Mouse (Mus musculus): ENCODE data around the gene 5730596B20Rik. TPM values are rescaled to one million over a fixed set of nuclear protein-coding genes. Genes with fewer than 3 reads are reported as not detected.

The 5730596B20Rik gene
- polyA plus RNA-seq, 1 experiment = not detected

GRCm38 (mm10) chr6:52177806-52178205, 508 bp downstream of the 5730596B20Rik start:
- Histone ChIP-seq H3K9me3 (replicated peaks; ENCODE audit: control insufficient read depth, insufficient read depth, low read length, poor library complexity, severe bottlenecking) (no peaks in the 10 kb centered on the region), H3K9ac (ENCODE audit: low read depth, poor library complexity, severe bottlenecking) (no peak overlapping the region), H3K4me1 (ENCODE audit: control insufficient read depth, insufficient read depth, low read length) (no peaks in the 10 kb centered on the region), H3K27ac (ENCODE audit: insufficient read depth, low read length) (no peak overlapping the region), H3K36me3 (ENCODE audit: control insufficient read depth, insufficient read depth, low read length, poor library complexity, severe bottlenecking) (no peaks in the 10 kb centered on the region), H3K27me3 (ENCODE audit: control insufficient read depth, insufficient read depth, low read length, poor library complexity, severe bottlenecking) (peaks cover 48% of the 10 kb centered on the region), H3K4me3 (ENCODE audit: low read depth, low read length) (no peak overlapping the region)
- TF ChIP-seq EP300 (IDR thresholded peaks at IDR 0.05; ENCODE audit: insufficient read depth, low read depth, low read length) (no peak), CTCF (IDR thresholded peaks at IDR 0.05; ENCODE audit: low read depth, low read length) (no peak), POLR2A (IDR thresholded peaks at IDR 0.05; ENCODE audit: insufficient read depth, low read length) (no peak)

GRCm38 (mm10) chr6:52178918-52179665, 1.8 kb downstream of the 5730596B20Rik start:
- H3K36me3 ChIP-seq (ENCODE audit: control insufficient read depth, insufficient read depth, low read length, poor library complexity, severe bottlenecking) = no peaks in the 10 kb centered on the region
- H3K4me3 ChIP-seq (ENCODE audit: low read depth, low read length) = no peak overlapping the region
- TF ChIP-seq POLR2A (IDR thresholded peaks at IDR 0.05; ENCODE audit: insufficient read depth, low read length) = no peak
- no peak for TF ChIP-seq EP300 (IDR thresholded peaks at IDR 0.05; ENCODE audit: insufficient read depth, low read depth, low read length)
- TF ChIP-seq CTCF (IDR thresholded peaks at IDR 0.05; ENCODE audit: low read depth, low read length) = no peak
- H3K27me3 ChIP-seq (ENCODE audit: control insufficient read depth, insufficient read depth, low read length, poor library complexity, severe bottlenecking) = peaks cover 39% of the 10 kb centered on the region
- no peaks in the 10 kb centered on the region for H3K4me1 ChIP-seq (ENCODE audit: control insufficient read depth, insufficient read depth, low read length)
- no peak overlapping the region for H3K27ac ChIP-seq (ENCODE audit: insufficient read depth, low read length)
- no peaks in the 10 kb centered on the region for H3K9me3 ChIP-seq (replicated peaks; ENCODE audit: control insufficient read depth, insufficient read depth, low read length, poor library complexity, severe bottlenecking)
- no peak overlapping the region for H3K9ac ChIP-seq (ENCODE audit: low read depth, poor library complexity, severe bottlenecking)

GRCm38 (mm10) chr6:52179690-52180089, 2.4 kb downstream of the 5730596B20Rik start:
- TF ChIP-seq POLR2A (IDR thresholded peaks at IDR 0.05; ENCODE audit: insufficient read depth, low read length) (no peak), EP300 (IDR thresholded peaks at IDR 0.05; ENCODE audit: insufficient read depth, low read depth, low read length) (no peak), CTCF (IDR thresholded peaks at IDR 0.05; ENCODE audit: low read depth, low read length) (no peak)
- no peak overlapping the region for H3K4me3 ChIP-seq (ENCODE audit: low read depth, low read length)
- no peak overlapping the region for H3K27ac ChIP-seq (ENCODE audit: insufficient read depth, low read length)
- no peaks in the 10 kb centered on the region for H3K9me3 ChIP-seq (replicated peaks; ENCODE audit: control insufficient read depth, insufficient read depth, low read length, poor library complexity, severe bottlenecking)
- no peaks in the 10 kb centered on the region for H3K36me3 ChIP-seq (ENCODE audit: control insufficient read depth, insufficient read depth, low read length, poor library complexity, severe bottlenecking)
- H3K9ac ChIP-seq (ENCODE audit: low read depth, poor library complexity, severe bottlenecking) = no peak overlapping the region
- peaks cover 39% of the 10 kb centered on the region for H3K27me3 ChIP-seq (ENCODE audit: control insufficient read depth, insufficient read depth, low read length, poor library complexity, severe bottlenecking)
- no peaks in the 10 kb centered on the region for H3K4me1 ChIP-seq (ENCODE audit: control insufficient read depth, insufficient read depth, low read length)

- no peak overlapping the region for H3K4me3 ChIP-seq (ENCODE audit: low read depth, low read length)
- no peak overlapping the region for H3K27ac ChIP-seq (ENCODE audit: insufficient read depth, low read length)
- peaks cover 37% of the 10 kb centered on the region for H3K27me3 ChIP-seq (ENCODE audit: control insufficient read depth, insufficient read depth, low read length, poor library complexity, severe bottlenecking)
- H3K36me3 ChIP-seq (ENCODE audit: control insufficient read depth, insufficient read depth, low read length, poor library complexity, severe bottlenecking) = no peaks in the 10 kb centered on the region
- no peaks in the 10 kb centered on the region for H3K4me1 ChIP-seq (ENCODE audit: control insufficient read depth, insufficient read depth, low read length)
- TF ChIP-seq POLR2A (IDR thresholded peaks at IDR 0.05; ENCODE audit: insufficient read depth, low read length) = no peak
- TF ChIP-seq EP300 (IDR thresholded peaks at IDR 0.05; ENCODE audit: insufficient read depth, low read depth, low read length) = no peak
- no peak for TF ChIP-seq CTCF (IDR thresholded peaks at IDR 0.05; ENCODE audit: low read depth, low read length)
- H3K9me3 ChIP-seq (replicated peaks; ENCODE audit: control insufficient read depth, insufficient read depth, low read length, poor library complexity, severe bottlenecking) = no peaks in the 10 kb centered on the region
- H3K9ac ChIP-seq (ENCODE audit: low read depth, poor library complexity, severe bottlenecking) = no peak overlapping the region
Measured at GRCm38 (mm10) chr6:52180213-52180710, 3.0 kb downstream of the 5730596B20Rik start.

- H3K9ac ChIP-seq (ENCODE audit: low read depth, poor library complexity, severe bottlenecking) = no peak overlapping the region
- TF ChIP-seq POLR2A (IDR thresholded peaks at IDR 0.05; ENCODE audit: insufficient read depth, low read length) (no peak), CTCF (IDR thresholded peaks at IDR 0.05; ENCODE audit: low read depth, low read length) (no peak), EP300 (IDR thresholded peaks at IDR 0.05; ENCODE audit: insufficient read depth, low read depth, low read length) (no peak)
- H3K4me1 ChIP-seq (ENCODE audit: control insufficient read depth, insufficient read depth, low read length) = no peaks in the 10 kb centered on the region
- no peaks in the 10 kb centered on the region for H3K9me3 ChIP-seq (replicated peaks; ENCODE audit: control insufficient read depth, insufficient read depth, low read length, poor library complexity, severe bottlenecking)
- no peaks in the 10 kb centered on the region for H3K36me3 ChIP-seq (ENCODE audit: control insufficient read depth, insufficient read depth, low read length, poor library complexity, severe bottlenecking)
- peaks cover 34% of the 10 kb centered on the region for H3K27me3 ChIP-seq (ENCODE audit: control insufficient read depth, insufficient read depth, low read length, poor library complexity, severe bottlenecking)
- no peak overlapping the region for H3K4me3 ChIP-seq (ENCODE audit: low read depth, low read length)
- no peak overlapping the region for H3K27ac ChIP-seq (ENCODE audit: insufficient read depth, low read length)
Measured at GRCm38 (mm10) chr6:52180726-52181125, 3.4 kb downstream of the 5730596B20Rik start.

GRCm38 (mm10) chr6:52182030-52182429, 4.7 kb downstream of the 5730596B20Rik start:
- H3K36me3 ChIP-seq (ENCODE audit: control insufficient read depth, insufficient read depth, low read length, poor library complexity, severe bottlenecking) = no peaks in the 10 kb centered on the region
- H3K9ac ChIP-seq (ENCODE audit: low read depth, poor library complexity, severe bottlenecking) = no peak overlapping the region
- peaks cover 24% of the 10 kb centered on the region for H3K27me3 ChIP-seq (ENCODE audit: control insufficient read depth, insufficient read depth, low read length, poor library complexity, severe bottlenecking)
- no peak for TF ChIP-seq EP300 (IDR thresholded peaks at IDR 0.05; ENCODE audit: insufficient read depth, low read depth, low read length)
- H3K9me3 ChIP-seq (replicated peaks; ENCODE audit: control insufficient read depth, insufficient read depth, low read length, poor library complexity, severe bottlenecking) = no peaks in the 10 kb centered on the region
- H3K27ac ChIP-seq (ENCODE audit: insufficient read depth, low read length) = no peak overlapping the region
- H3K4me3 ChIP-seq (ENCODE audit: low read depth, low read length) = no peak overlapping the region
- H3K4me1 ChIP-seq (ENCODE audit: control insufficient read depth, insufficient read depth, low read length) = no peaks in the 10 kb centered on the region

Measured in ES-Bruce4 (cell line).